Comparison of ENCODE assay signal across 21 mouse cellular contexts in the genomic region with DNA sequence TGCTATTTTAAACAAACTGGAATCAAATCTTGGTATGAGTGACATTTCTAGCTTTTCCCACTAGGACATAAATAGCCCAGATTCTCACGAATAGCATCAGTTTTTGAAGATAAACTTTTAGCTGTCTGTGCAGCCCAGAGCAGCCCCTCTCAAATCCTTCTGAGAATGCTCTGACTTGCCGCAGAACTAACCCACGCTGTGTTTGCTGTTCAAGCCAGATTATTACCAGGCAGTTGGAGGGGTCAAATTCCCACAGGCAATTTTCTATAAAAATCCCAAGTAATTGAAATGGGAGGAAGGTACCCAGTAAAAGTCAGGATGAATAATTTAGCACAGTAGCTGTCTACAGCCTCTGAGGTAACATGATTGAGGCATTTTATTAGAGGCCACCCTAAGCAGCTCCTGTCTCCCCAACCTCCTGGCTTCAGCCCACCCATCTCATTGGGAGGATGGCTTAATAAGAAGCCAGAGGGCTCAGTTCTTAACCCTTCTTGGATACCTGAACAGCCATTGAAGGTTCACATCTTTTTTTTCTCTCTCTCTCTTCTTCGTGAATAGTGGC.
DNase-seq lines count a peak whose midpoint lies in the region; ATAC-seq and TF ChIP-seq lines count a peak whose summit lies in the region.
"Had no signal": no experiment of that assay in that cellular context is flagged by ENCODE, and none has a peak within 500 bp of the region (broad histone marks: within the 10 kb centered on the region; RNA-seq: fewer than 3 reads in every experiment).

No protein-coding gene starts in this region.

- no peaks in the 10 kb centered on the region for H3K9me3 ChIP-seq in lung, embryonic 14.5 days (ENCODE audit: low read depth, low read length)
- no peaks in the 10 kb centered on the region for H3K9me3 ChIP-seq in midbrain, embryonic 16.5 days (replicated peaks; ENCODE audit: control insufficient read depth, low read length, poor library complexity, severe bottlenecking)
- H3K9me3 ChIP-seq: embryonic facial prominence, embryonic 13.5 days; forebrain, embryonic 10.5 days; heart, embryonic 15.5 days; midbrain, embryonic 12.5 days; neural tube, embryonic 12.5 days had no signal

- H3K27ac ChIP-seq in gastrocnemius, adult 2 months = peak overlapping the region; percentile 68
- peak overlapping the region; percentile 12; the same call in 1 of the 2 replicates for H3K27ac ChIP-seq in lung, embryonic 14.5 days (ENCODE audit: low read depth)
- H3K27ac ChIP-seq in embryonic fibroblast, embryonic 13.5 days (ENCODE audit: insufficient read depth, low read length) = peak overlapping the region; percentile 31
- no peak overlapping the region for H3K27ac ChIP-seq in midbrain, embryonic 16.5 days (ENCODE audit: low read length)
- H3K27ac ChIP-seq: embryonic facial prominence, embryonic 13.5 days; forebrain, embryonic 10.5 days; heart, embryonic 15.5 days; midbrain, embryonic 12.5 days; neural tube, embryonic 12.5 days had no signal

- H3K36me3 ChIP-seq in lung, embryonic 14.5 days (ENCODE audit: insufficient read depth) = no peaks in the 10 kb centered on the region
- no peaks in the 10 kb centered on the region for H3K36me3 ChIP-seq in midbrain, embryonic 16.5 days (ENCODE audit: control insufficient read depth, insufficient read depth, low read length)
- H3K36me3 ChIP-seq: embryonic facial prominence, embryonic 13.5 days; forebrain, embryonic 10.5 days; heart, embryonic 15.5 days; midbrain, embryonic 12.5 days; neural tube, embryonic 12.5 days had no signal

- no peak overlapping the region for H3K4me3 ChIP-seq in gastrocnemius, adult 2 months
- no peak overlapping the region for H3K4me3 ChIP-seq in lung, embryonic 14.5 days (ENCODE audit: low read depth, low read length)
- H3K4me3 ChIP-seq in embryonic fibroblast, embryonic 13.5 days (ENCODE audit: insufficient read depth, low read length) = no peak overlapping the region
- no peak overlapping the region for H3K4me3 ChIP-seq in midbrain, embryonic 16.5 days (ENCODE audit: low read depth, low read length)
- H3K4me3 ChIP-seq: embryonic facial prominence, embryonic 13.5 days; forebrain, embryonic 10.5 days; heart, embryonic 15.5 days; midbrain, embryonic 12.5 days; neural tube, embryonic 12.5 days had no signal

- no peak overlapping the region for H3K9ac ChIP-seq in lung, embryonic 14.5 days
- H3K9ac ChIP-seq in midbrain, embryonic 16.5 days (ENCODE audit: low read depth, low read length) = no peak overlapping the region
- H3K9ac ChIP-seq: embryonic facial prominence, embryonic 13.5 days; heart, embryonic 15.5 days; midbrain, embryonic 12.5 days; neural tube, embryonic 12.5 days had no signal

- DNase-seq in gastrocnemius, adult 2 months = no peak
- DNase-seq in gastrocnemius, adult 18-20 months (ENCODE audit: low spot score) = no peak
- no peak for DNase-seq in lung, embryonic 14.5 days
- DNase-seq in lung, postnatal 10 days = no peak
- DNase-seq in adrenal gland, adult 2 months = no peak
- DNase-seq in urinary bladder, postnatal 10 days (ENCODE audit: low spot score) = no peak
- DNase-seq: adrenal gland, adult 8-10 months; cerebellum, adult 18-20 months; gastrocnemius, postnatal 36 days; kidney, adult 18-20 months; lung, adult 18-20 months; lung, postnatal 4 days; right cerebral cortex, postnatal 4 days had no signal

- TF ChIP-seq CTCF in gastrocnemius, adult 2 months (IDR thresholded peaks at IDR 0.05) = no peak
- TF ChIP-seq CTCF in lung, embryonic 14.5 days (IDR thresholded peaks at IDR 0.05; ENCODE audit: low read depth) = no peak
- no peak for TF ChIP-seq CTCF in embryonic fibroblast, embryonic 13.5 days (IDR thresholded peaks at IDR 0.05; ENCODE audit: borderline replicate concordance, insufficient read depth, low read length)

- H3K4me2 ChIP-seq in lung, embryonic 14.5 days = no peak overlapping the region
- H3K4me2 ChIP-seq in midbrain, embryonic 16.5 days (ENCODE audit: low read length) = no peak overlapping the region
- H3K4me2 ChIP-seq: embryonic facial prominence, embryonic 13.5 days; heart, embryonic 15.5 days; midbrain, embryonic 12.5 days; neural tube, embryonic 12.5 days had no signal

- H3K27me3 ChIP-seq in lung, embryonic 14.5 days (ENCODE audit: insufficient read depth, low read length) = no peaks in the 10 kb centered on the region
- H3K27me3 ChIP-seq in midbrain, embryonic 16.5 days (ENCODE audit: control insufficient read depth, insufficient read depth, low read depth, low read length) = no peaks in the 10 kb centered on the region
- H3K27me3 ChIP-seq: CH12.LX; embryonic facial prominence, embryonic 13.5 days; heart, embryonic 15.5 days; midbrain, embryonic 12.5 days; neural tube, embryonic 12.5 days had no signal

- H3K4me1 ChIP-seq in lung, embryonic 14.5 days (ENCODE audit: insufficient read depth) = no peaks in the 10 kb centered on the region
- no peaks in the 10 kb centered on the region; the same call in 1 of the 2 replicates for H3K4me1 ChIP-seq in embryonic fibroblast, embryonic 13.5 days (ENCODE audit: control insufficient read depth, insufficient read depth, low read length)
- H3K4me1 ChIP-seq in midbrain, embryonic 16.5 days (ENCODE audit: control insufficient read depth, insufficient read depth, low read length) = peaks cover 3% of the 10 kb centered on the region; the same call in 1 of the 2 replicates
- H3K4me1 ChIP-seq: heart, embryonic 15.5 days; midbrain, embryonic 12.5 days had no signal

- ATAC-seq in lung, embryonic 14.5 days (ENCODE audit: insufficient read depth) = no peak
- ATAC-seq in midbrain, embryonic 16.5 days = peak; percentile 88

- WGBS in lung, embryonic 14.5 days = 48% methylated on average over 4 of the region's 4 CpGs
- 44% methylated on average over 4 of the region's 4 CpGs for WGBS in midbrain, embryonic 16.5 days

- no peak for TF ChIP-seq POLR2A in embryonic fibroblast, embryonic 13.5 days (IDR thresholded peaks at IDR 0.05; ENCODE audit: low read depth, low read length)

- intact Hi-C loops in gastrocnemius, adult 2 months (cut with DNase I) = no loop called here
